Mouse (Mus musculus): ENCODE measurements at regions not wholly inside any gene's neighbourhood (a gene's known extent, or its start where the extent isn't known, plus 50 kb on each side); places are given as distances from the start of the nearest gene placed in this dataset.

GRCm38 (mm10) chr13:44320311-44320710, 409.0 kb upstream of the Jarid2 start:
- WGBS = 88% methylated on average over 4 of the region's 4 CpGs
- Histone ChIP-seq H3K4me2 (ENCODE audit: low read length) (no peak overlapping the region), H3K27me3 (replicated peaks; ENCODE audit: control insufficient read depth, insufficient read depth, low read length) (no peaks in the 10 kb centered on the region), H3K36me3 (ENCODE audit: control insufficient read depth, insufficient read depth, low read length) (no peaks in the 10 kb centered on the region), H3K27ac (ENCODE audit: low read depth) (no peak overlapping the region), H3K9ac (ENCODE audit: low read length) (no peak overlapping the region), H3K4me3 (ENCODE audit: low read depth, low read length) (no peak overlapping the region), H3K4me1 (replicated peaks; ENCODE audit: control insufficient read depth, insufficient read depth, low read length) (0 out of 2 replicates have a peak, but pooled peaks cover 2% of the 10 kb centered on the region), H3K9me3 (ENCODE audit: control insufficient read depth, low read length) (no peaks in the 10 kb centered on the region)
- ATAC-seq (replicated peaks; ENCODE audit: low FRiP score, low TSS enrichment, low read depth) (no peak), DNase-seq (ENCODE audit: low spot score) (no peak)

- no peak overlapping the region for H3K4me2 ChIP-seq (ENCODE audit: low read length)
- H3K27me3 ChIP-seq (replicated peaks; ENCODE audit: control insufficient read depth, insufficient read depth, low read length) = no peaks in the 10 kb centered on the region
- 0 out of 2 replicates have a peak, but pooled peaks have one; percentile 60 for ATAC-seq (replicated peaks; ENCODE audit: low FRiP score, low TSS enrichment, low read depth)
- H3K9me3 ChIP-seq (ENCODE audit: control insufficient read depth, low read length) = no peaks in the 10 kb centered on the region
- WGBS = 52% methylated on average over 16 of the region's 16 CpGs
- no peak overlapping the region for H3K9ac ChIP-seq (ENCODE audit: low read length)
- DNase-seq (ENCODE audit: low spot score) = no peak
- H3K27ac ChIP-seq (ENCODE audit: low read depth) = no peak overlapping the region
- no peak overlapping the region for H3K4me3 ChIP-seq (ENCODE audit: low read depth, low read length)
- no peaks in the 10 kb centered on the region for H3K36me3 ChIP-seq (ENCODE audit: control insufficient read depth, insufficient read depth, low read length)
- 0 out of 2 replicates have a peak, but pooled peaks cover 2% of the 10 kb centered on the region for H3K4me1 ChIP-seq (replicated peaks; ENCODE audit: control insufficient read depth, insufficient read depth, low read length)
These were observed 408.2 kb upstream of the Jarid2 start for GRCm38 (mm10) chr13:44321009-44321596.

GRCm38 (mm10) chr13:44328416-44328815, 400.9 kb upstream of the Jarid2 start:
- no peak for ATAC-seq (replicated peaks; ENCODE audit: low FRiP score, low TSS enrichment, low read depth)
- H3K27me3 ChIP-seq (replicated peaks; ENCODE audit: control insufficient read depth, insufficient read depth, low read length) = no peaks in the 10 kb centered on the region
- 83% methylated on average over 8 of the region's 8 CpGs for WGBS
- H3K9ac ChIP-seq (ENCODE audit: low read length) = no peak overlapping the region
- H3K4me2 ChIP-seq (ENCODE audit: low read length) = no peak overlapping the region
- H3K4me3 ChIP-seq (ENCODE audit: low read depth, low read length) = no peak overlapping the region
- H3K9me3 ChIP-seq (ENCODE audit: control insufficient read depth, low read length) = no peaks in the 10 kb centered on the region
- H3K4me1 ChIP-seq (replicated peaks; ENCODE audit: control insufficient read depth, insufficient read depth, low read length) = no peaks in the 10 kb centered on the region
- no peak for DNase-seq (ENCODE audit: low spot score)
- no peaks in the 10 kb centered on the region for H3K36me3 ChIP-seq (ENCODE audit: control insufficient read depth, insufficient read depth, low read length)
- no peak overlapping the region for H3K27ac ChIP-seq (ENCODE audit: low read depth)

DNA sequence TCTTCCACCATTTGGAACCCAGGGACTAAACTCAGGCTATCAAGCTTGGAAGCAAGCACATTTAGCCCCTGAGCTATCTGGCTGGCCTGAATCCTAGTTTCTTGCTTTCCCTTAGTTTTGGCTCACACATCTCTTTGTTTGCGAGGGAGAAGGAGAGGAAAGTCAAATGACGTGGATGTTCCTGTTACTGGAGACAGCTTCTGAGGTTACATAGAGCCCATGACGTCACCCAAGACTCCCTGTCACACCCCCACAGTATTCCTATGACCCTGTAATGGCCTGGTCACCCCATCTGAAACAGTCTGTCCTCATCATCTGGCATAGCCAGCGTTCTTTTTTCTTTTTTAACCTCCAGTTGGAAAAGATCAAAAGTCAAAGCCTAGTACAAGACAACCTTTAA, 400.1 kb upstream of the Jarid2 start:
- Histone ChIP-seq H3K4me1 (replicated peaks; ENCODE audit: control insufficient read depth, insufficient read depth, low read length) (no peaks in the 10 kb centered on the region), H3K36me3 (ENCODE audit: control insufficient read depth, insufficient read depth, low read length) (no peaks in the 10 kb centered on the region), H3K9me3 (ENCODE audit: control insufficient read depth, low read length) (no peaks in the 10 kb centered on the region), H3K27ac (ENCODE audit: low read depth) (no peak overlapping the region), H3K4me2 (ENCODE audit: low read length) (no peak overlapping the region), H3K9ac (ENCODE audit: low read length) (no peak overlapping the region), H3K4me3 (ENCODE audit: low read depth, low read length) (no peak overlapping the region), H3K27me3 (replicated peaks; ENCODE audit: control insufficient read depth, insufficient read depth, low read length) (no peaks in the 10 kb centered on the region)
- ATAC-seq (replicated peaks; ENCODE audit: low FRiP score, low TSS enrichment, low read depth) = no peak
- no peak for DNase-seq (ENCODE audit: low spot score)
- 81% methylated on average over 4 of the region's 4 CpGs for WGBS

GRCm38 (mm10) chr13:44329701-44330100, 399.6 kb upstream of the Jarid2 start:
- WGBS = 53% methylated on average over 10 of the region's 10 CpGs
- no peak for ATAC-seq (replicated peaks; ENCODE audit: low FRiP score, low TSS enrichment, low read depth)
- Histone ChIP-seq H3K27ac (ENCODE audit: low read depth) (no peak overlapping the region), H3K4me1 (replicated peaks; ENCODE audit: control insufficient read depth, insufficient read depth, low read length) (no peaks in the 10 kb centered on the region), H3K4me3 (ENCODE audit: low read depth, low read length) (no peak overlapping the region), H3K36me3 (ENCODE audit: control insufficient read depth, insufficient read depth, low read length) (no peaks in the 10 kb centered on the region), H3K9me3 (ENCODE audit: control insufficient read depth, low read length) (no peaks in the 10 kb centered on the region), H3K9ac (ENCODE audit: low read length) (no peak overlapping the region), H3K4me2 (ENCODE audit: low read length) (no peak overlapping the region), H3K27me3 (replicated peaks; ENCODE audit: control insufficient read depth, insufficient read depth, low read length) (no peaks in the 10 kb centered on the region)
- no peak for DNase-seq (ENCODE audit: low spot score)

DNA sequence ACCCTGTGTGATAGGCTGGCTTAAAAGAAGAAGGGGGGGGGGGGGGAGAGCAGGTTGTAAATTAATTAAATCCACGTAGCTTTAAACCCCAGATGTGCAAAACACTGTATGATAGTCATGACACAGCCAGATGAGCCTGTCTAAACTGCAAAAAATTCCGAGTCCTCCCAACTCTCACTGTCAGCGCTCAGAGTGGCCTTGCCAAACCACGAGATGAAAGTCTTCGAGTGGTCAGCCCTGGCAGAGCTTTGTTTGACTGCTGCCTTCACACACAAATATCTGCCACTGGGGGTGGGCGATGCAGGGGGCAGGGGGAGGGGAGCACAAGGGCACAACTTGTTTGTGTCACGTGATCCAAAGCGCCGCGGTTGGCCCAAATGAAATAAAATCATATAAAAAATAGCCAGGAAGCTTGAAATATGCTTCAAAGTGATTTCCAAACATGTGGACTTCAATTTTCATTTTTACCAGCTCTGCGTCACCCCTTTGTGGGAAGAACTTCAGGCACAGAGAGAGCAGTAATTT, 396.5 kb upstream of the Jarid2 start:
- H3K27ac ChIP-seq (ENCODE audit: low read depth) = no peak overlapping the region
- H3K4me3 ChIP-seq (ENCODE audit: low read depth, low read length) = no peak overlapping the region
- H3K4me2 ChIP-seq (ENCODE audit: low read length) = no peak overlapping the region
- no peak for DNase-seq (ENCODE audit: low spot score)
- WGBS = 70% methylated on average over 11 of the region's 11 CpGs
- no peak for ATAC-seq (replicated peaks; ENCODE audit: low FRiP score, low TSS enrichment, low read depth)
- H3K36me3 ChIP-seq (ENCODE audit: control insufficient read depth, insufficient read depth, low read length) = no peaks in the 10 kb centered on the region
- H3K9me3 ChIP-seq (ENCODE audit: control insufficient read depth, low read length) = 0 out of 2 replicates have a peak, but pooled peaks cover 5% of the 10 kb centered on the region
- H3K27me3 ChIP-seq (replicated peaks; ENCODE audit: control insufficient read depth, insufficient read depth, low read length) = no peaks in the 10 kb centered on the region
- H3K4me1 ChIP-seq (replicated peaks; ENCODE audit: control insufficient read depth, insufficient read depth, low read length) = no peaks in the 10 kb centered on the region
- no peak overlapping the region for H3K9ac ChIP-seq (ENCODE audit: low read length)

DNA sequence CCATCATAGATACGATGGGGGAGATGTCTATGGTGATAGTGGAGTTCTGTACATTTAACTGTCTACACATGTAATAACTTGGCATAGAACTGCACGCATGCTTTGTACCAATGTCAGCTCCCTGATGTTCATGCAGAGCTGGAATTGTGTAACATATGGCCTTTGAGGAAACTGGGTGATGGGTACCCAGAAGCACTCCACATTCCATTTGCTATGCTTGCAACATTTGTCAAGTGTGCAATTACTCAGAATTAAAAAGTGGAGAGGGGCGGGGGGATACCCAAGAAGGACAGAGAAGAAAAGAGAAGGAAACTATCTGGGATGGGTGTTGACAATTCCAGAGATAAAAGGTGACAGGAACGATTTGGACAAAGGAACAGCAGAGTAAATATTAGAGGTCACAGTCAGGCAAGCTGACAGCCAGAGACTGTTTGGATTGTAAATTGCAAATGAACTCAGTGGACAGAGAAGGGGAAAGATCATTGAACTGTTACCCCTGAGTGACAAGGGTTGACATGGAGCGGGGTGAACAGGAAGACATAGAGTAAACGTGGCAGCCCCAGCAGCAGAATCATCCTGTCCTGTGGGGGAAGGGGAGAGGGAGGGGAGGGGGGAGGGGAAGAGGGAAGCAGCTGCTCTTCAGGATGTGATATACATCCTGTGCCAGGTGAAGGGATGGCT, 390.1 kb upstream of the Jarid2 start:
- DNase-seq (ENCODE audit: low spot score) = no peak
- 24% methylated on average over 6 of the region's 6 CpGs for WGBS
- Histone ChIP-seq H3K36me3 (ENCODE audit: control insufficient read depth, insufficient read depth, low read length) (no peaks in the 10 kb centered on the region), H3K9me3 (ENCODE audit: control insufficient read depth, low read length) (0 out of 2 replicates have a peak, but pooled peaks cover 5% of the 10 kb centered on the region), H3K4me3 (ENCODE audit: low read depth, low read length) (no peak overlapping the region), H3K9ac (ENCODE audit: low read length) (no peak overlapping the region), H3K27ac (ENCODE audit: low read depth) (no peak overlapping the region), H3K27me3 (replicated peaks; ENCODE audit: control insufficient read depth, insufficient read depth, low read length) (no peaks in the 10 kb centered on the region), H3K4me2 (ENCODE audit: low read length) (no peak overlapping the region), H3K4me1 (replicated peaks; ENCODE audit: control insufficient read depth, insufficient read depth, low read length) (peaks cover 5% of the 10 kb centered on the region)
- no peak for ATAC-seq (replicated peaks; ENCODE audit: low FRiP score, low TSS enrichment, low read depth)

GRCm38 (mm10) chr13:44345094-44345493, 384.2 kb upstream of the Jarid2 start:
- Histone ChIP-seq H3K27ac (ENCODE audit: low read depth) (no peak overlapping the region), H3K4me1 (replicated peaks; ENCODE audit: control insufficient read depth, insufficient read depth, low read length) (no peaks in the 10 kb centered on the region), H3K27me3 (replicated peaks; ENCODE audit: control insufficient read depth, insufficient read depth, low read length) (no peaks in the 10 kb centered on the region), H3K4me2 (ENCODE audit: low read length) (no peak overlapping the region), H3K9ac (ENCODE audit: low read length) (no peak overlapping the region), H3K4me3 (ENCODE audit: low read depth, low read length) (no peak overlapping the region), H3K9me3 (ENCODE audit: control insufficient read depth, low read length) (0 out of 2 replicates have a peak, but pooled peaks cover under 1% of the 10 kb centered on the region), H3K36me3 (ENCODE audit: control insufficient read depth, insufficient read depth, low read length) (no peaks in the 10 kb centered on the region)
- DNase-seq (ENCODE audit: low spot score) (no peak), ATAC-seq (replicated peaks; ENCODE audit: low FRiP score, low TSS enrichment, low read depth) (no peak)
- WGBS = 91% methylated on average over 6 of the region's 6 CpGs

Measured in intestine, embryonic 14.5 days (tissue).